Mouse (Mus musculus): ENCODE data around the gene Gm20715. TPM values are rescaled to one million over a fixed set of nuclear protein-coding genes. Genes with fewer than 3 reads are reported as not detected.

Gene Gm20715
- polyA plus RNA-seq, 1 experiment from 2014 or later: not detected

DNA sequence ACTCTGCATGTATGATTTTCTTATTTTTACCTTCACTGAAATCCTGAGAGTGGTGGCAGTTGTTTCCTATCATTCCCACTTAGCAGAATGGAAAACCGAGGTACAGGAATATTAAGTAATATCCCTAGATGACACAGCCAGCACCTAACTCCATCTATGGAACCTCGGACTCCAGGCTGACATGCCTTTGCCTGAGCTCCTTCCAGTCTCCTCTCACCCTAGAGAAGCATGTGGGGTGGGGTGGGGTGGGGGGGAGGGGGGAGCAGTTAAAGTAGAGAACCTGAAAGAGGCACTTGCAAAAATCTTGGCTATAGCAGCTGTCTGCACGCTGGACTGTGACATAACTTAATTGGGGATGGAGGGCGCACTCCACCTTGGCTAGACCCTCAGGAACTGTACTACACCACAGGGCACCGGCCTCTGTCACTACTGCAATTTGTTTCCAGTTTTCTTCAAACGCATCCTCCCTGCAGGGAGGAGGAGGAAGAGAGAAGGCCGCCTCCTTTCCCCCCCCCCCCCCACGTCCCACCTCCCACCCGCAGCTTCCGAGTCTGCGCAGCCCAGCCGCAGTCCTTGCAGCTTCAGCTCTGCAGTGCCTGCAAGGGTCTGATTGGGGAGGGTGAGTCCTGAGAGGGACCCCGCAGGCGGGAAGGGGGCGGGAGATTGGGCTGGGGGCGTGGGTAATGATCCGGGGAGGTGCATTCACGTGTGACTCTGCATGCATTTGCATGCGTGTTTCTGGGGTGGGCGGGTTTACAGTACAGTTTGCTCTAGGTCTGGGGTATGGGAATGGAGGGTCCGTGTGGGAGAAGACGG is 4.8 kb downstream of the Gm20715 start:
- Histone ChIP-seq H3K36me3 (ENCODE audit: control insufficient read depth, insufficient read depth, low read length) (no peaks in the 10 kb centered on the region), H3K27ac (ENCODE audit: low read depth, low read length) (no peak overlapping the region), H3K27me3 (replicated peaks; ENCODE audit: control insufficient read depth, insufficient read depth, low read length) (no peaks in the 10 kb centered on the region), H3K4me2 (ENCODE audit: low read length) (peak overlapping the region; percentile 61), H3K4me3 (ENCODE audit: low read length) (peak overlapping the region; percentile 44), H3K9me3 (ENCODE audit: control insufficient read depth, low read length) (no peaks in the 10 kb centered on the region), H3K4me1 (ENCODE audit: control insufficient read depth, insufficient read depth, low read depth, low read length) (no peaks in the 10 kb centered on the region), H3K9ac (ENCODE audit: low read depth, low read length) (peak overlapping the region; percentile 68)
- WGBS: 7% methylated on average over 21 of the region's 22 CpGs
- peak; percentile 96 for ATAC-seq

- 0 out of 2 replicates have a peak overlapping the region, but pooled peaks have one; percentile 61 for H3K27ac ChIP-seq (ENCODE audit: low read depth, low read length)
- peak; percentile 71 for ATAC-seq
Observed at GRCm38 (mm10) chr7:6415442-6415787, 5.3 kb downstream of the Gm20715 start.

DNA sequence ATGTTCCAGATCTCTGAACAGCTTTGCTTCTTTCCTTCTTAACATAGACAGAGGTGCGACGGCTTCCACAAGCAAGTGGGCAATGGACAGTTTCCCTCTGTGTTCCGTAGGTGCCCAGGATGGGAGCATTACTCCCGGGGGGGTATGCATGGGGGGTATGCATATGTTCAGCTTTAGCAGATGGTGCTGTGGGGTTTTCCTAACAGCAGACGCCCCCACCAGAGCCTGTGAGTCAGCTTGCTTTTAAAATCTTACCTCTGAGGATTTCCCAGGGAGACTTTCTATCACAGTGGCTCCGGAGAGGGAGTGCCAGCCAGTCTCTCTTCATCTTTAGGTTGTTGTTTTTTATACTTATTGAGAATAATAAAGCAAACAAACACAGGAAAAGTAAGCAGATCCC is 9.8 kb downstream of the Gm20715 start:
- ATAC-seq: no peak
- 84% methylated on average over 6 of the region's 6 CpGs for WGBS

More at GRCm38 (mm10) chr7:6415442-6415787, 5.3 kb downstream of the Gm20715 start:
- Histone ChIP-seq H3K9ac (ENCODE audit: low read depth, low read length) (peak overlapping the region; percentile 68), H3K9me3 (ENCODE audit: control insufficient read depth, low read length) (no peaks in the 10 kb centered on the region), H3K36me3 (ENCODE audit: control insufficient read depth, insufficient read depth, low read length) (no peaks in the 10 kb centered on the region), H3K27me3 (replicated peaks; ENCODE audit: control insufficient read depth, insufficient read depth, low read length) (no peaks in the 10 kb centered on the region), H3K4me1 (ENCODE audit: control insufficient read depth, insufficient read depth, low read depth, low read length) (no peaks in the 10 kb centered on the region), H3K4me3 (ENCODE audit: low read length) (peak overlapping the region; percentile 44), H3K4me2 (ENCODE audit: low read length) (peak overlapping the region; percentile 61)
- 16% methylated on average over 8 of the region's 8 CpGs for WGBS

DNA sequence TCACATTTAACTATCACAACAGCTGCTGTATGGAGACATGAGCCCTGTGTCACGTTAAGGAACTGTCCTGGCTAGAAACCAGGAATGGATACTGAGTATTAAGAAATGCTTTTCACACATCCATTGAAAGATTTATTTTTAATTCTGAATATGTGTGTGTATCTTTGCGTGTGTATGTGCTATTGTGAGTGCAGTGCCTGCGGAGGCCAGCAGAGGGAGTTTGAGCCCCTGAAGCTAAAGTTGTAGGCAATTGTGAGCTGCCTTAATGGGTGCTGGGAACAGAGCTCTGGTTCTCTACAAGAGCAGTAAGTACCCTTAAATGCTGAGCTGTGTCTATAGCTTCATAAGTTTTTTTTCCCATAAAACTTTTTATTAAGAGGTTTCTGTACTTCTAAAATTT is 19.3 kb downstream of the Gm20715 start:
- Histone ChIP-seq H3K27ac (ENCODE audit: low read depth, low read length) (no peak overlapping the region), H3K4me2 (ENCODE audit: low read length) (no peak overlapping the region)

More for the DNA sequence above, 9.8 kb downstream of the Gm20715 start:
- no peaks in the 10 kb centered on the region for H3K4me1 ChIP-seq (ENCODE audit: control insufficient read depth, insufficient read depth, low read depth, low read length)
- no peak overlapping the region for H3K27ac ChIP-seq (ENCODE audit: low read depth, low read length)
- H3K4me3 ChIP-seq (ENCODE audit: low read length): no peak overlapping the region
- no peak overlapping the region for H3K9ac ChIP-seq (ENCODE audit: low read depth, low read length)
- H3K9me3 ChIP-seq (ENCODE audit: control insufficient read depth, low read length): no peaks in the 10 kb centered on the region
- no peaks in the 10 kb centered on the region for H3K27me3 ChIP-seq (replicated peaks; ENCODE audit: control insufficient read depth, insufficient read depth, low read length)
- no peak overlapping the region for H3K4me2 ChIP-seq (ENCODE audit: low read length)
- no peaks in the 10 kb centered on the region for H3K36me3 ChIP-seq (ENCODE audit: control insufficient read depth, insufficient read depth, low read length)

DNA sequence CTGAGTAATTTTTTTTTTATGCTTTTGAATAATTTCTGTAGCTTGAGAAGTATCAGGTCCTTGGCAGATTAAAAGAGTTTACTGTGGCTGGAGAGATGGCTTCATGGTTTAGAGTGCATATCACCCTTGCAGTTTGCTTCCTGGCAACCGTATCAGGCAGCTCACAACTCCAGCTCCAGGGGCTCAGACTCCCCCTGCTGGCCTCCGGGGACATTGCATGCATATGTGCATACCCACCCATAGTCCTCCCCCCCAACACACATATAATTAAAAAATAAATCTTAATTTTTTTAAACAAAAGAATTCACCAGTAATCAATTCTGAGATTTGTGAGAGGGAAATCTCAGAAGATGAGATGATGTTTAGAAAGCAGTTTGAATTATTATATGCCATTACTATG is 20.3 kb downstream of the Gm20715 start:
- no peaks in the 10 kb centered on the region for H3K27me3 ChIP-seq (replicated peaks; ENCODE audit: control insufficient read depth, insufficient read depth, low read length)
- H3K4me3 ChIP-seq (ENCODE audit: low read length): no peak overlapping the region
- H3K4me1 ChIP-seq (ENCODE audit: control insufficient read depth, insufficient read depth, low read depth, low read length): peaks cover 6% of the 10 kb centered on the region
- H3K9ac ChIP-seq (ENCODE audit: low read depth, low read length): no peak overlapping the region
- no peak overlapping the region for H3K4me2 ChIP-seq (ENCODE audit: low read length)
- peaks cover 11% of the 10 kb centered on the region; the same call in 1 of the 2 replicates for H3K36me3 ChIP-seq (ENCODE audit: control insufficient read depth, insufficient read depth, low read length)
- H3K9me3 ChIP-seq (ENCODE audit: control insufficient read depth, low read length): peaks cover 2% of the 10 kb centered on the region
- no peak overlapping the region for H3K27ac ChIP-seq (ENCODE audit: low read depth, low read length)
- ATAC-seq: no peak
- 45% methylated on average over 2 of the region's 2 CpGs for WGBS

More for the DNA sequence above, 19.3 kb downstream of the Gm20715 start:
- Histone ChIP-seq H3K9ac (ENCODE audit: low read depth, low read length) (no peak overlapping the region), H3K9me3 (ENCODE audit: control insufficient read depth, low read length) (peaks cover 2% of the 10 kb centered on the region), H3K4me3 (ENCODE audit: low read length) (no peak overlapping the region), H3K36me3 (ENCODE audit: control insufficient read depth, insufficient read depth, low read length) (peaks cover 11% of the 10 kb centered on the region; the same call in 1 of the 2 replicates), H3K4me1 (ENCODE audit: control insufficient read depth, insufficient read depth, low read depth, low read length) (no peaks in the 10 kb centered on the region), H3K27me3 (replicated peaks; ENCODE audit: control insufficient read depth, insufficient read depth, low read length) (no peaks in the 10 kb centered on the region)
- no peak for ATAC-seq
- 85% methylated on average over 3 of the region's 3 CpGs for WGBS

DNA sequence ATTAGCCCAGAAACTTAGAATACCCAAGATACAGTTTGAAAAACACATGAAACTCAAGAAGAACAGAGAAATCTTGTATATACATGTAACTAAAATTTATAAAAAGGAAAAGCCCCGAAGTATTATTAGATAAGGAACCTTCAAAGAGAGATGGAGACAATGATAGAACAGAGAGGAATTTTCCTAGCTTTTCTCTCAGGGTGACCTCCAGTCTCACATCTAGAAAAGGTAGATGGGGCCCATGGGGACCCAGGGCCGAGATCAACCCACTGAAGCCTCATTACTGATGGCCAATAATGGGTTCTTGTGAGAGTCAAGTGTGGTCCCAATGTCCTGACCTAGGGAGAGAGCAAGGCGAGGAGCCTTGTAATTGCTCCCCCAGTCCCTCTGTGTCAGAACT is 28.3 kb downstream of the Gm20715 start, which contains the start of gene Olfr1344:
Gene Olfr1344, plus strand, starts transcription at position 301 of the 400 bp plus-strand sequence.
- Histone ChIP-seq H3K36me3 (ENCODE audit: control insufficient read depth, insufficient read depth, low read length) (no peaks in the 10 kb centered on the region), H3K9me3 (ENCODE audit: control insufficient read depth, low read length) (no peaks in the 10 kb centered on the region), H3K27me3 (replicated peaks; ENCODE audit: control insufficient read depth, insufficient read depth, low read length) (no peaks in the 10 kb centered on the region), H3K4me1 (ENCODE audit: control insufficient read depth, insufficient read depth, low read depth, low read length) (peaks cover 11% of the 10 kb centered on the region), H3K4me2 (ENCODE audit: low read length) (no peak within 1 kb of the TSS), H3K4me3 (ENCODE audit: low read length) (no peak within 1 kb of the TSS), H3K27ac (ENCODE audit: low read depth, low read length) (no peak within 1 kb of the TSS), H3K9ac (ENCODE audit: low read depth, low read length) (no peak within 1 kb of the TSS)
- 85% methylated on average over 3 of the region's 3 CpGs for WGBS
- ATAC-seq: no peak

DNA sequence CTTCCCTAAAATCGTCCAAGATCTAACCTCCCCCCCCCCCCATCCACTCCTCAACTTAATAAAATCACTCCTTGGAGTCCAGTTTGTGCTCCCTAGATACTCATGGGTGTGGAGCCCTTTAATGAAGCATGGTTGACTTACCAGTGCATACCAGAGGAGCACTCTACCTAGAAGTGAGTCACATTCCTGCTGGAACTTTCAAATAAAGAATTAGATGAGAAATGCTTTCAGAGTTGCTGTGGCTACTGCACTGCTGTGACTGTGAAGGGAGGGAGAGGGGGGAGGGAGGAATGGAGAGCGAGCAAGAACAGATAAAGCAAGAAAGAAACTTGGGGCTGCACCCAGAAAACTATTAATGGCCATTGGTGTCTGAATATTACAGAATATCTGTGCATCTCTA is 31.1 kb downstream of the Gm20715 start:
- H3K9me3 ChIP-seq (ENCODE audit: control insufficient read depth, low read length): no peaks in the 10 kb centered on the region
- WGBS: 42% methylated on average over 2 of the region's 2 CpGs
- H3K4me2 ChIP-seq (ENCODE audit: low read length): no peak overlapping the region
- ATAC-seq: no peak
- H3K9ac ChIP-seq (ENCODE audit: low read depth, low read length): no peak overlapping the region
- H3K4me1 ChIP-seq (ENCODE audit: control insufficient read depth, insufficient read depth, low read depth, low read length): no peaks in the 10 kb centered on the region
- H3K27ac ChIP-seq (ENCODE audit: low read depth, low read length): no peak overlapping the region
- H3K36me3 ChIP-seq (ENCODE audit: control insufficient read depth, insufficient read depth, low read length): no peaks in the 10 kb centered on the region
- H3K4me3 ChIP-seq (ENCODE audit: low read length): no peak overlapping the region
- H3K27me3 ChIP-seq (replicated peaks; ENCODE audit: control insufficient read depth, insufficient read depth, low read length): no peaks in the 10 kb centered on the region

- H3K9me3 ChIP-seq (ENCODE audit: control insufficient read depth, low read length): no peaks in the 10 kb centered on the region
- H3K9ac ChIP-seq (ENCODE audit: low read depth, low read length): no peak overlapping the region
- no peak overlapping the region for H3K27ac ChIP-seq (ENCODE audit: low read depth, low read length)
- H3K4me2 ChIP-seq (ENCODE audit: low read length): no peak overlapping the region
- no peak overlapping the region for H3K4me3 ChIP-seq (ENCODE audit: low read length)
- H3K4me1 ChIP-seq (ENCODE audit: control insufficient read depth, insufficient read depth, low read depth, low read length): no peaks in the 10 kb centered on the region
- ATAC-seq: no peak
- no peaks in the 10 kb centered on the region for H3K27me3 ChIP-seq (replicated peaks; ENCODE audit: control insufficient read depth, insufficient read depth, low read length)
- no peaks in the 10 kb centered on the region for H3K36me3 ChIP-seq (ENCODE audit: control insufficient read depth, insufficient read depth, low read length)
- 91% methylated on average over 5 of the region's 5 CpGs for WGBS
Observed at GRCm38 (mm10) chr7:6447771-6448170, 37.7 kb downstream of the Gm20715 start.

GRCm38 (mm10) chr7:6455868-6456267 is 45.8 kb downstream of the Gm20715 start, which contains the start of gene Olfr1336:
Olfr1336 (plus strand) TSS chr7:6456168.
- no peak within 1 kb of the TSS for H3K9ac ChIP-seq (ENCODE audit: low read depth, low read length)
- H3K27me3 ChIP-seq (replicated peaks; ENCODE audit: control insufficient read depth, insufficient read depth, low read length): no peaks in the 10 kb centered on the region
- no peaks in the 10 kb centered on the region for H3K36me3 ChIP-seq (ENCODE audit: control insufficient read depth, insufficient read depth, low read length)
- no peak within 1 kb of the TSS for H3K27ac ChIP-seq (ENCODE audit: low read depth, low read length)
- no peaks in the 10 kb centered on the region for H3K9me3 ChIP-seq (ENCODE audit: control insufficient read depth, low read length)
- no peaks in the 10 kb centered on the region for H3K4me1 ChIP-seq (ENCODE audit: control insufficient read depth, insufficient read depth, low read depth, low read length)
- ATAC-seq: no peak
- H3K4me2 ChIP-seq (ENCODE audit: low read length): no peak within 1 kb of the TSS
- no peak within 1 kb of the TSS for H3K4me3 ChIP-seq (ENCODE audit: low read length)

Measured in hindbrain, embryonic 16.5 days (tissue).